Mouse (Mus musculus): ENCODE data around the gene Cyp4b1. TPM values are rescaled to one million over a fixed set of nuclear protein-coding genes. Genes with fewer than 3 reads are reported as not detected.

Cyp4b1 gene
- total RNA-seq, 1 experiment from 2014 or later = 18.5 TPM

Other genes with a start within 250 kb of the Cyp4b1 start
- not detected in 2 replicates for gene Cyp4a12b, start 236.1 kb downstream of the Cyp4b1 start, total RNA-seq (2021)
- gene Cyp4a30b, start 195.1 kb downstream of the Cyp4b1 start, total RNA-seq (2021) = not detected in 2 replicates
- gene Cyp4a14, start 151.6 kb downstream of the Cyp4b1 start, total RNA-seq (2021) = 2.8 and 25.3 TPM in 2 replicates
- gene Cyp4a10, start 129.5 kb downstream of the Cyp4b1 start, total RNA-seq (2021) = 0.53 and 1.3 TPM in 2 replicates
- gene Cyp4a31, start 84.1 kb downstream of the Cyp4b1 start, total RNA-seq (2021) = 0.68 and 5.7 TPM in 2 replicates
- 3.1 and 9.7 TPM in 2 replicates for gene Cyp4a32, start 46.8 kb downstream of the Cyp4b1 start, total RNA-seq (2021)
- gene Efcab14, start 90.0 kb upstream of the Cyp4b1 start, total RNA-seq (2021) = 57.2 and 60.1 TPM in 2 replicates
- gene Tex38, start 133.3 kb upstream of the Cyp4b1 start, total RNA-seq (2021) = 1.2 and 2.3 TPM in 2 replicates
- 42.6 and 46.2 TPM in 2 replicates for gene Atpaf1, start 137.1 kb upstream of the Cyp4b1 start, total RNA-seq (2021)
- 10.2 and 12.4 TPM in 2 replicates for gene Mob3c, start 180.4 kb upstream of the Cyp4b1 start, total RNA-seq (2021)
- 29.3 and 42.4 TPM in 2 replicates for gene Mknk1, start 191.5 kb upstream of the Cyp4b1 start, total RNA-seq (2021)
- not detected in 2 replicates for gene Kncn, start 236.7 kb upstream of the Cyp4b1 start, total RNA-seq (2021)
- gene 6430628N08Rik, start 242.9 kb upstream of the Cyp4b1 start, total RNA-seq (2021) = not detected in 2 replicates

Data from adrenal gland, postnatal 14 days (tissue).